ENCODE assay signal across 8 mouse cellular contexts in the genomic region with DNA sequence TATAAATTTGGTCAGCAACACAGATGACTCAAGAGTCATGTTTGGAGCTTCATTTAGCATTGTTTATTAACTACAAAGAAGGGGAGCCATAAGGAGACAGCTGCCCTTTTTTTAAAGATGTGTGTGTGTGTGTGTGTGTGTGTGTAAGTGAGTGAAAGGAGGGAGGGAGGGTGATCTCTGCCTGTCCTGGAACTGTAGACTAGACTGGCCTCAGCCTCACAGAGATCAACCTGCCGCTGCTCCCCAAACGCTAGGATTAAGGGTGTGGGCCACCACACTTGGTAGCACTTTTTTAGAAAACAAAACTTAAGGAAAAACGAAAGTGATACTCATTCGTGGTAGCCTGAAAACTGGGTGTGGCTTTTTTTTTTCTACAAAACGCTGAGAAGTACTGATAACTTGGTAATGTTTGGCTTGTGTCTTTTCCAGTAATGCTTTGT. TPM values are rescaled to one million over a fixed set of nuclear protein-coding genes. Genes with fewer than 3 reads are reported as not detected.
DNase-seq lines count a peak whose midpoint lies in the region; ATAC-seq lines count a peak whose summit lies in the region.

No protein-coding gene starts in this region.

- DNase-seq in midbrain, embryonic 10.5 days (ENCODE audit: low spot score) = no peak
- DNase-seq in adrenal gland, adult 2 months = peak; percentile 61
- DNase-seq in heart, adult 11 months = peak; percentile 97
- peak; percentile 39 for DNase-seq in lung, postnatal 14 days
- DNase-seq in thymus, postnatal 10 days (ENCODE audit: low spot score in 2 of 2) = peak; percentile 17 to 28
- DNase-seq in cerebellum, postnatal 4 days (ENCODE audit: low spot score in 2 of 2) = no peak

- no peak for ATAC-seq in midbrain, embryonic 15.5 days (replicated peaks)
- ATAC-seq in kidney, embryonic 14.5 days (ENCODE audit: low FRiP score, low TSS enrichment) = no peak

- no peaks in the 10 kb centered on the region for H3K27me3 ChIP-seq in midbrain, embryonic 10.5 days (ENCODE audit: low read depth, poor library complexity, severe bottlenecking)
- no peaks in the 10 kb centered on the region for H3K27me3 ChIP-seq in midbrain, embryonic 15.5 days (replicated peaks)
- no peaks in the 10 kb centered on the region for H3K27me3 ChIP-seq in kidney, embryonic 14.5 days (ENCODE audit: control insufficient read depth, insufficient read depth, low read length)

- H3K4me2 ChIP-seq in midbrain, embryonic 15.5 days = no peak overlapping the region
- H3K4me2 ChIP-seq in kidney, embryonic 14.5 days (replicated peaks; ENCODE audit: low read depth, low read length) = peak overlapping the region; percentile 75; the same call in 1 of the 2 replicates

- H3K9ac ChIP-seq in midbrain, embryonic 15.5 days = no peak overlapping the region
- no peak overlapping the region for H3K9ac ChIP-seq in kidney, embryonic 14.5 days (ENCODE audit: low read depth, low read length)

- H3K9me3 ChIP-seq in midbrain, embryonic 10.5 days (replicated peaks) = no peaks in the 10 kb centered on the region
- H3K9me3 ChIP-seq in midbrain, embryonic 15.5 days = no peaks in the 10 kb centered on the region
- no peaks in the 10 kb centered on the region for H3K9me3 ChIP-seq in kidney, embryonic 14.5 days (ENCODE audit: control insufficient read depth, low read length)

- peaks cover 35% of the 10 kb centered on the region for H3K4me1 ChIP-seq in midbrain, embryonic 10.5 days
- peaks cover 30% of the 10 kb centered on the region for H3K4me1 ChIP-seq in midbrain, embryonic 15.5 days
- H3K4me1 ChIP-seq in kidney, embryonic 14.5 days (ENCODE audit: control insufficient read depth, insufficient read depth, low read length) = peaks cover 12% of the 10 kb centered on the region

- H3K36me3 ChIP-seq in midbrain, embryonic 10.5 days = peaks cover 21% of the 10 kb centered on the region
- H3K36me3 ChIP-seq in midbrain, embryonic 15.5 days (replicated peaks) = peaks cover 9% of the 10 kb centered on the region; the same call in 1 of the 2 replicates
- peaks cover 15% of the 10 kb centered on the region for H3K36me3 ChIP-seq in kidney, embryonic 14.5 days (ENCODE audit: control insufficient read depth, insufficient read depth, low read length)

- peak overlapping the region; percentile 59 for H3K4me3 ChIP-seq in midbrain, embryonic 10.5 days
- H3K4me3 ChIP-seq in midbrain, embryonic 15.5 days = no peak overlapping the region
- H3K4me3 ChIP-seq in kidney, embryonic 14.5 days (ENCODE audit: low read length) = peak overlapping the region; percentile 3; the same call in 1 of the 2 replicates

- 70% methylated on average over 5 of the region's 5 CpGs for WGBS in midbrain, embryonic 10.5 days
- WGBS in midbrain, embryonic 15.5 days = 65% methylated on average over 5 of the region's 5 CpGs
- WGBS in kidney, embryonic 14.5 days = 49% methylated on average over 5 of the region's 5 CpGs

- H3K27ac ChIP-seq in midbrain, embryonic 10.5 days (replicated peaks) = peak overlapping the region; percentile 63; the same call in 1 of the 2 replicates
- H3K27ac ChIP-seq in midbrain, embryonic 15.5 days = no peak overlapping the region
- H3K27ac ChIP-seq in kidney, embryonic 14.5 days (ENCODE audit: low read depth, low read length) = no peak overlapping the region

RNA-seq across cellular contexts. Expression of a gene that starts 0.9 kb away (rescaled TPM):
- 41.3 and 41.5 TPM in 2 replicates for polyA plus RNA-seq in midbrain, embryonic 10.5 days (2016; fragmentation: Nextera tagmentation; extraction: Ambion mirVana)
- polyA plus RNA-seq in midbrain, embryonic 15.5 days (2015; fragmentation: Nextera tagmentation; extraction: Ambion mirVana) = 18.8 and 19.9 TPM in 2 replicates
- 100 to 1,000 TPM in 1 of 2 experiments, 10 to 100 TPM in 1; 85.6 to 141 TPM for total RNA-seq in adrenal gland, adult 2 months (2021)
- polyA plus RNA-seq in adrenal gland, adult 2 months (2012; rRNA removed) = 75.3 and 88.5 TPM in 2 replicates
- polyA plus RNA-seq in kidney, embryonic 14.5 days (2014; fragmentation: Nextera tagmentation; extraction: Ambion mirVana) = 50.5 and 51.1 TPM in 2 replicates

RNA-seq across cellular contexts. Expression of a gene that starts 2.0 kb away (rescaled TPM):
- polyA plus RNA-seq in midbrain, embryonic 10.5 days (2016; fragmentation: Nextera tagmentation; extraction: Ambion mirVana) = 104 and 107 TPM in 2 replicates
- 59.9 and 61.8 TPM in 2 replicates for polyA plus RNA-seq in midbrain, embryonic 15.5 days (2015; fragmentation: Nextera tagmentation; extraction: Ambion mirVana)
- 100 to 1,000 TPM in 1 of 2 experiments, 10 to 100 TPM in 1; 98.7 to 163 TPM for total RNA-seq in adrenal gland, adult 2 months (2021)
- polyA plus RNA-seq in adrenal gland, adult 2 months (2012; rRNA removed) = 44.6 and 52.6 TPM in 2 replicates
- 104 and 130 TPM in 2 replicates for polyA plus RNA-seq in kidney, embryonic 14.5 days (2014; fragmentation: Nextera tagmentation; extraction: Ambion mirVana)

Comparison
In these comparisons a context has a peak if more than half of its experiments do, and no peak if none do; other contexts are left out.
1. DNase-seq: peak in adrenal gland, adult 2 months (single experiment), heart, adult 11 months (single experiment), lung, postnatal 14 days (single experiment) and thymus, postnatal 10 days (2 of 2); none in midbrain, embryonic 10.5 days (single experiment) and cerebellum, postnatal 4 days (0 of 2).